Mouse (Mus musculus): ENCODE data around the gene S100a16.
A peak's percentile ranks its signal among the peaks of the same experiment; 100 is the strongest.

Gene S100a16

DNA sequence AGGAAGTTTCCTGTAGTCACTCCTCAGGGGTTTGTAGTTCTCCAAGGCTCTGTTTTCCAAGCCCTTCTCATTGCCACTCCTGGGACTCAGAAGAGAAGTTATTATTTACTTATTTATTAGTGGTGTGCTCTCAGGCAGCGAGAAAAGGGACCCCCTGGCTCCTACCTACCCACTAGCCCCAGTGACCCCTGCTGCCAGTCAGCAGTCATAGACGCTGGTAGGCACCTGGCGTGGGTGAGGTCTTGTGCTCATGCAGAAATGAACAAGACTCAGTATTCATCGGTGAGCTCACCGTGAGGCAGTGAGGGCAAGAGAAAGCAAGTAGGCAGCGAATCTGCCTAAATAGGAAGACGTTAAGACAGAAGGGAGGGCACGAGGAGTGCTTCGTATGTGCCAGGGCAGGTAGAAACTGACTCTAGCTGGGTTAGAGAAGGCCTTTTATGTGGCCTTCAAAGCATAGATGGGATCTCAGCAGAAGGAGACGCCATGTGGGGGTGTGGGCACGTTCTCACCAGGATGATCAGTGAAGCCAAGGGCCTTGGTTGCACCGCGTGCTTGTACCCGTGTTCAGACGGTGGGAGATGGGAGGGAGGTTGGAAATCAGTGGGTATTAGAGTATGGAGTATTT is 49.1 kb downstream of the S100a16 start:
- DNase-seq (ENCODE audit: low read depth): peak; percentile 64

DNA sequence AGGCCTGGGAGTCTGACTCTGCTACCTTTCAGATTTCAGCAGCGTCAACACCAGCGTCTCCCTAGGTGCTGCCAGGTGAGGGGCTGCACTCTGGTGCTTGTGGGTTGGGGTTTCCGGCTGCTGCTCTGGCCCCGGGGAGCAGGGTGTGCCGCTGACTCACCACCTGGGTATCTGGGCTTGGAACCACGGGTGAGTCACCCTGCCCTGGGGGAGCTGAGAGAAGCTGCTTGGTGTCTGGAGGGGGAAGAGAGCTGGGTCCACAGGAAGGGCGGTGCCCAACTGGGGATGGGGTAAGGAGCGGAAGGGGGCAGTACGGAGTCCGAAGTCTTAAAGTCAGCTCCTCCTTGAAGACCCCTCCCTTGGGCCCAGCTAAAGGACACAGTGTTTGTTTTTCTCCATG is 49.9 kb downstream of the S100a16 start:
- peak; percentile 84 for DNase-seq (ENCODE audit: low read depth)

- DNase-seq (ENCODE audit: low read depth): peak; percentile 64
These were observed 50.5 kb downstream of the S100a16 start for GRCm38 (mm10) chr3:90587361-90588101.

DNA sequence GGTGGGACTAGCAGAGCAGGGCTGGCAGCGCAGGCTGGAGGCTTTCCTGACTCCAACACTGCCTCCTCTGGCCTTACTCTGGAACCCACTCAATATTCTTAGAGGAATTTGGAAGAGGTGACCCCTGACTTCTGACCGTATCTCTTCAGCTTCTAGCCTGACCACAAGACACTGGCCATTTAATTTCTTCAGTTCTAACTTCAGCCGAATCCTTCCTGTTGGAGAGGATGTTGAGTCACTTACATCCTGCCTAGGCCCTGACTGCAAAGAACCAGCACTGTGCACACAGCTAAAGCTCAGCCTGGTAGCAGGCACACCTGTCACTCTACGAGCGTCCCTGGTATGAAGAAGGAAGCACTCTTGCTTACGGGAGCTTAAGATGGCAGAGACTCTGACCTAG is 52.3 kb downstream of the S100a16 start:
- peak; percentile 70 for DNase-seq (ENCODE audit: low read depth)

DNA sequence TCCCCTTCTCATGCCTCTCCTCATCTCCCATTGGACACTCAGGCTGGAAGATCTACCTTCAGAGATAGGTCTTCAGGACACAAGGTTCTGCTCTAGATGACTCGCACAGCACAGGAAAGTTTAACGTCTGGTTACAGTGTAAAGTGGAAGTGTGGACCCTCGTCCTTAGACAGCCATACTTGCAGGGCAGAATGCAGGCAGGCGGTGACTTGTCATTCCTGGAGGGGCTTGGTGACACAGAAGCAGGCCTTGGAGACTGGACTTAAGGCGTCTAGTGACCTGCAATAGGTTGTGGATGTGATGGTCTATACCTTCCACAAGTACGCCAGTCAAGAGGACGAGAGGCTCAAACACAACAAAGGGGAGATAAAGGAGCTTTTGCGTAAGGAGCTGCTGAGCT is 52.9 kb downstream of the S100a16 start, which contains the start of gene S100a2:
S100a2 (plus strand) TSS at position 301 of the 400 bp plus-strand sequence.
- DNase-seq (ENCODE audit: low read depth): peak; percentile 31

All from naive thymus-derived CD4-positive, alpha-beta T cell, adult 2 months (primary cell).